Mouse (Mus musculus): ENCODE results near the gene Pcdh15.

DNA sequence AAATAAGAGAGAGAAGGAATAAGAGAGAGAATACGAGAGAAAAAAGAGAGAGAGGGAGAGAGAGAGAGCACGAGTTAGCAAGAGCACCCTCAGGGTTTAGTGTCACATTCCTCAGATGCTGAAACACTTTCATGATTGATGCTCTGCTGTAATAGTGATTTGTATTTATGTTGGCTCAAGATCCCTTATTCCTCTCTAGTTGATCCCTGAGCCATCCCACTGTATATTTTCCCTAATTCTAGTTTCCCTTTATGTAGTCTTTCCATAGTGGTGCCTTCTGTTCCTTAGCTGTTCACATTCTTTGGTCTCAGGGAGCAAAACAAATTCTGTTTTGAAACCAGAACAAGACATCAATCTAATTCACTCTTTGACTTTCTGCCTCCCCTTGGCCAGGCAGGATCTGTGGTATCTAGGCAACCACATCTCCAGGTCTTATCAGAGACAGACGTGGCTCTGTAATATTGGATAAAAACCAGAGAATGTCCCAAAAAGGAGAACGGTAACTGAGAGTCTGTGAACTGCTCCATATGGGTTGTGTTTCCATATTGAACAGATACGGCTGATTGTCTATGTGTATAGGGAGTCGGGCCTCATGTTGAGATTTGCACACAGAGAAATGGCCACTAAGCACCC, 1170.6 kb downstream of the Pcdh15 start:
- TF ChIP-seq CTCF (conservative IDR thresholded peaks at IDR 0.05; ENCODE audit: insufficient read depth, insufficient read length, low read depth, low read length) (no peak), POLR2A (IDR thresholded peaks at IDR 0.05; ENCODE audit: low read depth, low read length) (no peak)
